Mouse (Mus musculus) WW6 (cell line): ENCODE measurements at regions not wholly inside any gene's neighbourhood (a gene's known extent, or its start where the extent isn't known, plus 50 kb on each side); places are given as distances from the start of the nearest gene placed in this dataset.
"Not testable (repeated sequence)": the region's sequence is repeated elsewhere in the genome, so short reads cannot be mapped to it uniquely, and the experiment has no call there.

Experiments
- DNase-seq: peaks from one replicate; pipeline ENCODE4 v3.0.0-alpha.2; 2013; ENCODE audit warnings: low read depth, low spot score

GRCm38 (mm10) chr12:77854281-77855075, 339.6 kb upstream of the Gm6657 start:
- no peak for DNase-seq

GRCm38 (mm10) chr12:77855796-77856195, 338.2 kb upstream of the Gm6657 start:
- DNase-seq: no peak

- no peak for DNase-seq
Measured at GRCm38 (mm10) chr12:77857281-77857680, 336.8 kb upstream of the Gm6657 start.

- DNase-seq: no peak
Measured at GRCm38 (mm10) chr12:77860769-77861557, 333.1 kb upstream of the Gm6657 start.

GRCm38 (mm10) chr12:77867947-77868495, 326.0 kb upstream of the Gm6657 start:
- DNase-seq: no peak

- no peak for DNase-seq
Measured at GRCm38 (mm10) chr12:77869296-77869695, 324.7 kb upstream of the Gm6657 start.

GRCm38 (mm10) chr12:77887335-77887734, 306.7 kb upstream of the Gm6657 start:
- no peak for DNase-seq

GRCm38 (mm10) chr12:77891452-77891851, 302.6 kb upstream of the Gm6657 start:
- DNase-seq: no peak

GRCm38 (mm10) chr12:77894238-77894637, 299.8 kb upstream of the Gm6657 start:
- DNase-seq: no peak

- DNase-seq: no peak
Measured at GRCm38 (mm10) chr12:77895508-77895907, 298.5 kb upstream of the Gm6657 start.

- not testable (repeated sequence) for DNase-seq
Measured at GRCm38 (mm10) chr12:77898974-77899373, 295.1 kb upstream of the Gm6657 start.

GRCm38 (mm10) chr12:77901254-77901653, 292.8 kb upstream of the Gm6657 start:
- no peak for DNase-seq

GRCm38 (mm10) chr12:77912863-77913554, 281.0 kb upstream of the Gm6657 start:
- no peak for DNase-seq

- DNase-seq: no peak
Measured at GRCm38 (mm10) chr12:77928729-77929128, 265.3 kb upstream of the Gm6657 start.

GRCm38 (mm10) chr12:77929571-77929970, 264.5 kb upstream of the Gm6657 start:
- DNase-seq: no peak

- DNase-seq: no peak
Measured at GRCm38 (mm10) chr12:77943960-77944359, 250.1 kb upstream of the Gm6657 start.

GRCm38 (mm10) chr12:77949474-77950017, 244.5 kb upstream of the Gm6657 start:
- DNase-seq: no peak

- no peak for DNase-seq
Measured at GRCm38 (mm10) chr12:77952492-77952891, 241.6 kb upstream of the Gm6657 start.

- DNase-seq: no peak
Measured at GRCm38 (mm10) chr12:77962631-77963030, 231.4 kb upstream of the Gm6657 start.

- no peak for DNase-seq
Measured at GRCm38 (mm10) chr12:77968543-77968942, 225.5 kb upstream of the Gm6657 start.

- peak; percentile 9 for DNase-seq
Measured at GRCm38 (mm10) chr12:77970026-77970425, 224.0 kb upstream of the Gm6657 start.

- no peak for DNase-seq
Measured at GRCm38 (mm10) chr12:77972165-77972564, 221.9 kb upstream of the Gm6657 start.
